Mouse (Mus musculus): ENCODE results near the gene Cirbp. TPM values are rescaled to one million over a fixed set of nuclear protein-coding genes. Genes with fewer than 3 reads are reported as not detected.

Cirbp gene
- polyA plus RNA-seq (2015; fragmentation: Nextera tagmentation; extraction: Ambion mirVana), result 284 and 345 TPM in 2 replicates

- H3K4me1 ChIP-seq, result peaks cover 77% of the 10 kb centered on the region
- H3K9me3 ChIP-seq (replicated peaks), result no peaks in the 10 kb centered on the region
- H3K27me3 ChIP-seq (replicated peaks), result no peaks in the 10 kb centered on the region
- ATAC-seq (ENCODE audit: low FRiP score), result peak; percentile 7; the same call in 1 of the 2 replicates
- 9% methylated on average over 20 of the region's 20 CpGs for WGBS
- peak within 1 kb of the TSS; percentile 90 for H3K4me3 ChIP-seq (replicated peaks)
- peak within 1 kb of the TSS; percentile 90 for H3K27ac ChIP-seq (replicated peaks)
- H3K36me3 ChIP-seq, result peaks cover 9% of the 10 kb centered on the region
- peak within 1 kb of the TSS; percentile 67 for H3K9ac ChIP-seq (replicated peaks)
- peak within 1 kb of the TSS; percentile 96 for H3K4me2 ChIP-seq
Measured at GRCm38 (mm10) chr10:80165392-80166128, at the start of gene Cirbp. Cirbp (plus strand) TSS chr10:80165985.

GRCm38 (mm10) chr10:80116563-80116926, 49.2 kb upstream of the Cirbp start:
- ATAC-seq (ENCODE audit: low FRiP score), result no peak
- under 1% methylated on average over 27 of the region's 27 CpGs for WGBS
- Histone ChIP-seq H3K27me3 (replicated peaks) (no peaks in the 10 kb centered on the region), H3K36me3 (peaks cover 18% of the 10 kb centered on the region; the same call in 1 of the 2 replicates), H3K9ac (replicated peaks) (peak overlapping the region; percentile 86), H3K4me2 (peak overlapping the region; percentile 93), H3K4me3 (replicated peaks) (peak overlapping the region; percentile 94), H3K9me3 (replicated peaks) (no peaks in the 10 kb centered on the region), H3K27ac (replicated peaks) (0 out of 2 replicates have a peak overlapping the region, but pooled peaks have one; percentile 3), H3K4me1 (peaks cover 52% of the 10 kb centered on the region)

GRCm38 (mm10) chr10:80116927-80117691, 48.7 kb upstream of the Cirbp start:
- H3K27ac ChIP-seq (replicated peaks), result 0 out of 2 replicates have a peak overlapping the region, but pooled peaks have one; percentile 3
- 4% methylated on average over 30 of the region's 30 CpGs for WGBS
- ATAC-seq (ENCODE audit: low FRiP score), result no peak

GRCm38 (mm10) chr10:80117736-80118135, 48.0 kb upstream of the Cirbp start:
- H3K36me3 ChIP-seq, result peaks cover 22% of the 10 kb centered on the region; the same call in 1 of the 2 replicates
- peak overlapping the region; percentile 86 for H3K9ac ChIP-seq (replicated peaks)
- no peaks in the 10 kb centered on the region for H3K27me3 ChIP-seq (replicated peaks)
- peak overlapping the region; percentile 93 for H3K4me2 ChIP-seq
- ATAC-seq (ENCODE audit: low FRiP score), result no peak
- no peak overlapping the region for H3K27ac ChIP-seq (replicated peaks)
- H3K9me3 ChIP-seq (replicated peaks), result no peaks in the 10 kb centered on the region
- H3K4me3 ChIP-seq (replicated peaks), result peak overlapping the region; percentile 94
- peaks cover 52% of the 10 kb centered on the region for H3K4me1 ChIP-seq
- WGBS, result 52% methylated on average over 1 of the region's 1 CpGs

More at GRCm38 (mm10) chr10:80116927-80117691, 48.7 kb upstream of the Cirbp start:
- peak overlapping the region; percentile 86 for H3K9ac ChIP-seq (replicated peaks)
- peak overlapping the region; percentile 93 for H3K4me2 ChIP-seq
- peaks cover 22% of the 10 kb centered on the region; the same call in 1 of the 2 replicates for H3K36me3 ChIP-seq
- no peaks in the 10 kb centered on the region for H3K9me3 ChIP-seq (replicated peaks)
- peak overlapping the region; percentile 94 for H3K4me3 ChIP-seq (replicated peaks)
- no peaks in the 10 kb centered on the region for H3K27me3 ChIP-seq (replicated peaks)
- peaks cover 52% of the 10 kb centered on the region for H3K4me1 ChIP-seq

- ATAC-seq (ENCODE audit: low FRiP score), result no peak
- Histone ChIP-seq H3K9me3 (replicated peaks) (no peaks in the 10 kb centered on the region), H3K27ac (replicated peaks) (no peak overlapping the region; the same call in 1 of the 2 replicates), H3K36me3 (peaks cover 22% of the 10 kb centered on the region; the same call in 1 of the 2 replicates), H3K27me3 (replicated peaks) (no peaks in the 10 kb centered on the region), H3K9ac (replicated peaks) (peak overlapping the region; percentile 86), H3K4me2 (peak overlapping the region; percentile 93), H3K4me1 (peaks cover 52% of the 10 kb centered on the region), H3K4me3 (replicated peaks) (0 out of 2 replicates have a peak overlapping the region, but pooled peaks have one; percentile 94)
- WGBS, result 38% methylated on average over 6 of the region's 6 CpGs
Measured at GRCm38 (mm10) chr10:80118552-80118951, 47.2 kb upstream of the Cirbp start.

GRCm38 (mm10) chr10:80120146-80120545, 45.6 kb upstream of the Cirbp start:
- Histone ChIP-seq H3K4me1 (peaks cover 43% of the 10 kb centered on the region), H3K36me3 (peaks cover 22% of the 10 kb centered on the region; the same call in 1 of the 2 replicates), H3K4me3 (replicated peaks) (no peak overlapping the region), H3K27me3 (replicated peaks) (no peaks in the 10 kb centered on the region), H3K27ac (replicated peaks) (no peak overlapping the region), H3K9ac (replicated peaks) (0 out of 2 replicates have a peak overlapping the region, but pooled peaks have one; percentile 4), H3K9me3 (replicated peaks) (no peaks in the 10 kb centered on the region), H3K4me2 (no peak overlapping the region)
- no peak for ATAC-seq (ENCODE audit: low FRiP score)
- WGBS, result 73% methylated on average over 2 of the region's 2 CpGs

- Histone ChIP-seq H3K4me1 (peaks cover 40% of the 10 kb centered on the region), H3K4me2 (no peak overlapping the region), H3K36me3 (peaks cover 37% of the 10 kb centered on the region), H3K27ac (replicated peaks) (no peak overlapping the region), H3K4me3 (replicated peaks) (no peak overlapping the region), H3K9me3 (replicated peaks) (no peaks in the 10 kb centered on the region), H3K9ac (replicated peaks) (no peak overlapping the region), H3K27me3 (replicated peaks) (no peaks in the 10 kb centered on the region)
- 89% methylated on average over 2 of the region's 2 CpGs for WGBS
- no peak for ATAC-seq (ENCODE audit: low FRiP score)
Measured at GRCm38 (mm10) chr10:80121639-80122038, 44.1 kb upstream of the Cirbp start.

GRCm38 (mm10) chr10:80123932-80124562, 41.7 kb upstream of the Cirbp start:
- WGBS, result 93% methylated on average over 9 of the region's 9 CpGs
- no peaks in the 10 kb centered on the region for H3K27me3 ChIP-seq (replicated peaks)
- peaks cover 56% of the 10 kb centered on the region for H3K36me3 ChIP-seq
- ATAC-seq (ENCODE audit: low FRiP score), result no peak
- H3K4me1 ChIP-seq, result peaks cover 16% of the 10 kb centered on the region
- no peak overlapping the region for H3K4me2 ChIP-seq
- H3K9ac ChIP-seq (replicated peaks), result no peak overlapping the region
- H3K27ac ChIP-seq (replicated peaks), result no peak overlapping the region
- no peak overlapping the region for H3K4me3 ChIP-seq (replicated peaks)
- H3K9me3 ChIP-seq (replicated peaks), result no peaks in the 10 kb centered on the region

- no peak overlapping the region for H3K9ac ChIP-seq (replicated peaks)
- WGBS, result 97% methylated on average over 8 of the region's 8 CpGs
- H3K4me1 ChIP-seq, result peaks cover 14% of the 10 kb centered on the region
- peaks cover 75% of the 10 kb centered on the region for H3K36me3 ChIP-seq
- H3K4me2 ChIP-seq, result no peak overlapping the region
- no peak overlapping the region for H3K4me3 ChIP-seq (replicated peaks)
- no peak overlapping the region for H3K27ac ChIP-seq (replicated peaks)
- no peak for ATAC-seq (ENCODE audit: low FRiP score)
- no peaks in the 10 kb centered on the region for H3K9me3 ChIP-seq (replicated peaks)
- no peaks in the 10 kb centered on the region for H3K27me3 ChIP-seq (replicated peaks)
Measured at GRCm38 (mm10) chr10:80127920-80128319, 37.9 kb upstream of the Cirbp start.

GRCm38 (mm10) chr10:80129846-80130245, 35.9 kb upstream of the Cirbp start:
- Histone ChIP-seq H3K27me3 (replicated peaks) (no peaks in the 10 kb centered on the region), H3K27ac (replicated peaks) (no peak overlapping the region; the same call in 1 of the 2 replicates), H3K36me3 (peaks cover 93% of the 10 kb centered on the region), H3K9me3 (replicated peaks) (no peaks in the 10 kb centered on the region), H3K4me1 (peaks cover 21% of the 10 kb centered on the region), H3K9ac (replicated peaks) (no peak overlapping the region), H3K4me2 (no peak overlapping the region), H3K4me3 (replicated peaks) (no peak overlapping the region)
- WGBS, result 92% methylated on average over 9 of the region's 9 CpGs
- no peak for ATAC-seq (ENCODE audit: low FRiP score)

- Histone ChIP-seq H3K9ac (replicated peaks) (no peak overlapping the region; the same call in 1 of the 2 replicates), H3K36me3 (peaks cover 96% of the 10 kb centered on the region)
Measured at GRCm38 (mm10) chr10:80130403-80131031, 35.3 kb upstream of the Cirbp start.

More at GRCm38 (mm10) chr10:80130403-80131031, 35.3 kb upstream of the Cirbp start:
- WGBS, result 77% methylated on average over 18 of the region's 18 CpGs
- Histone ChIP-seq H3K9me3 (replicated peaks) (no peaks in the 10 kb centered on the region), H3K27me3 (replicated peaks) (no peaks in the 10 kb centered on the region), H3K27ac (replicated peaks) (0 out of 2 replicates have a peak overlapping the region, but pooled peaks have one; percentile 35), H3K4me2 (no peak overlapping the region), H3K4me3 (replicated peaks) (no peak overlapping the region), H3K4me1 (peaks cover 21% of the 10 kb centered on the region)
- ATAC-seq (ENCODE audit: low FRiP score), result no peak

All from neural tube, embryonic 15.5 days (tissue).